In the genomic region with DNA sequence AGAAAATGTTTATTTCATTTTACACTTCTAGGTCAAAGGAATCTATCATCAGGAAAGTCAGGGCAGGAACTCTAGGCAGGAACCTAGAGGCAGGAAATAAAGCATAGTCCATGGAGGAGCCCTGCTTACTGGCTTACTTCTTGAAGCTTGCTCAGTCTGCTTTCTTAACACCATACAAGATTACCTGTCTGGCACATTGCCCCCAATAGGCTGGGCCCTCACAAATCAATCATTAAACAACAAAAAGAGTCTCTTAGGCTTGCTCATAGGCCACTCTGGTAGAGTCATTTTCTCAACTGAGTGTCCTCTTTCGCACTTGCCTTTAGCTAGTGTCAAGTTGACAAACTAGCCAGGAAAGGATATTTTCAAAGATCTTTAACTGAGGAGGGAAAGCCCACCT, we compare ENCODE assay signal across 29 mouse cellular contexts. TPM values are rescaled to one million over a fixed set of nuclear protein-coding genes. Genes with fewer than 3 reads are reported as not detected.
"Had no signal": no experiment of that assay in that cellular context is flagged by ENCODE, and none has a peak within 500 bp of the region (broad histone marks: within the 10 kb centered on the region; RNA-seq: fewer than 3 reads in every experiment).

No protein-coding gene starts in this region.

- H3K27ac ChIP-seq: lung, embryonic 15.5 days; macrophage; midbrain, embryonic 10.5 days; midbrain, embryonic 12.5 days; neural tube, embryonic 13.5 days; neural tube, embryonic 15.5 days; stomach, embryonic 15.5 days; stomach, postnatal 0 days had no signal

- H3K4me3 ChIP-seq: lung, embryonic 15.5 days; megakaryocyte, embryonic 14.5 days; midbrain, embryonic 10.5 days; midbrain, embryonic 12.5 days; myocyte; neural tube, embryonic 13.5 days; neural tube, embryonic 15.5 days; stomach, embryonic 15.5 days had no signal

- H3K9ac ChIP-seq: liver, postnatal 0 days; lung, embryonic 15.5 days; midbrain, embryonic 12.5 days; neural tube, embryonic 13.5 days; neural tube, embryonic 15.5 days; stomach, embryonic 15.5 days had no signal

- H3K4me1 ChIP-seq: stomach, embryonic 15.5 days had no signal

- H3K9me3 ChIP-seq: lung, embryonic 15.5 days; midbrain, embryonic 10.5 days; midbrain, embryonic 12.5 days; neural tube, embryonic 13.5 days; neural tube, embryonic 15.5 days; stomach, embryonic 15.5 days had no signal

- ATAC-seq: liver, postnatal 0 days; lung, postnatal 0 days; midbrain, embryonic 16.5 days had no signal

- DNase-seq: liver, postnatal 0 days; lung, adult 2 months; lung, postnatal 14 days; lung, postnatal 36 days; midbrain, embryonic 14.5 days; retina, postnatal 1 day; right cerebral cortex, adult 18-20 months; right cerebral cortex, postnatal 25 days; right cerebral cortex, postnatal 4 days; thymus, adult 2 months; thymus, postnatal 25 days; thymus, postnatal 4 days had no signal

- H3K27me3 ChIP-seq: lung, embryonic 15.5 days; megakaryocyte, embryonic 14.5 days; midbrain, embryonic 12.5 days; neural tube, embryonic 13.5 days; neural tube, embryonic 15.5 days; stomach, embryonic 15.5 days had no signal

- H3K4me2 ChIP-seq: lung, embryonic 15.5 days; midbrain, embryonic 12.5 days; neural tube, embryonic 13.5 days; neural tube, embryonic 15.5 days; stomach, embryonic 15.5 days had no signal

RNA-seq across cellular contexts. Expression of a gene that starts 15.2 kb away (rescaled TPM):
- total RNA-seq: megakaryocyte progenitor cell, adult 5-6 weeks had no signal
- polyA plus RNA-seq: liver, postnatal 0 days; lung, adult 2 months; lung, embryonic 15.5 days; lung, postnatal 0 days; macrophage; midbrain, embryonic 10.5 days; midbrain, embryonic 12.5 days; midbrain, embryonic 14.5 days; midbrain, embryonic 16.5 days; myocyte; neural tube, embryonic 11.5 days; neural tube, embryonic 13.5 days; neural tube, embryonic 15.5 days; spleen, adult 2 months; stomach, embryonic 15.5 days; stomach, postnatal 0 days; testis, adult 2 months; thymus, adult 2 months; urinary bladder, adult 2 months had no signal
